Mouse (Mus musculus) MEL (cell line): ENCODE results near the gene Tirap. TPM values are rescaled to one million over a fixed set of nuclear protein-coding genes. Genes with fewer than 3 reads are reported as not detected.

Experiments used
- DNase-seq: peaks from one replicate; pipeline ENCODE4 v3.0.0; 2011; ENCODE audit warnings: low read depth, low spot score
- H3K27ac ChIP-seq: 2 replicates; pipeline ENCODE4 v1.5.1; 2012; ENCODE audit warnings: low read depth, mild to moderate bottlenecking, control low read depth, low read length, moderate library complexity; ENCODE audit not compliant: control insufficient read depth
- H3K27me3 ChIP-seq, 2 experiments: fragments of 150-350 bp in 1 of 2; sonication (generic) in 1 of 2; 2 replicates each; pipeline ENCODE4 v1.6.1; 2012; ENCODE audit warnings: low read length in 2 of 2, mild to moderate bottlenecking in 2 of 2, improper control_type of control experiment in 1 of 2, moderate library complexity in 1 of 2; ENCODE audit not compliant: insufficient read depth in 2 of 2, control insufficient read depth in 1 of 2
- H3K36me3 ChIP-seq, 2 experiments: 2 replicates each; pipeline ENCODE4 v1.6.1; 2012 to 2014; ENCODE audit warnings: low read length in 2 of 2, improper control_type of control experiment in 1 of 2, inconsistent platforms in 1 of 2, mild to moderate bottlenecking in 1 of 2; ENCODE audit not compliant: insufficient read depth in 2 of 2, control insufficient read depth in 1 of 2
- H3K4me1 ChIP-seq, 2 experiments: fragments of 150-350 bp in 1 of 2; sonication (generic) in 1 of 2; 2 replicates each; pipeline ENCODE4 v1.6.1; 2012; ENCODE audit warnings: low read length in 2 of 2, improper control_type of control experiment in 1 of 2, mild to moderate bottlenecking in 1 of 2; ENCODE audit not compliant: insufficient read depth in 2 of 2, control insufficient read depth in 1 of 2
- H3K4me3 ChIP-seq, 2 experiments: fragments of 150-350 bp in 1 of 2; sonication (generic) in 1 of 2; 2 replicates each; pipeline ENCODE4 v1.5.1; 2012; ENCODE audit warnings: low read depth in 2 of 2, low read length in 2 of 2, mild to moderate bottlenecking in 2 of 2, moderate library complexity in 2 of 2, control low read depth in 1 of 2, improper control_type of control experiment in 1 of 2; ENCODE audit not compliant: control insufficient read depth in 1 of 2, insufficient read depth in 1 of 2
- H3K79me2 ChIP-seq: 2 replicates; pipeline ENCODE4 v1.6.1; 2012; ENCODE audit warnings: mild to moderate bottlenecking, low read length, moderate library complexity; ENCODE audit not compliant: control insufficient read depth, poor library complexity, insufficient read depth
- H3K9ac ChIP-seq: 2 replicates; pipeline ENCODE4 v1.6.1; 2012; ENCODE audit warnings: low read depth, mild to moderate bottlenecking, control low read depth, low read length, moderate library complexity; ENCODE audit not compliant: control insufficient read depth, poor library complexity, severe bottlenecking
- H3K9me3 ChIP-seq: fragments of 150-350 bp; sonication (generic); replicated peaks from 2 replicates; pipeline ENCODE4 v1.6.1; 2012; ENCODE audit warnings: mild to moderate bottlenecking, low read length, improper control_type of control experiment, moderate library complexity; ENCODE audit not compliant: insufficient read depth
- CHD2 ChIP-seq: IDR thresholded peaks from 2 replicates; pipeline ENCODE4 v1.6.1; 2011; ENCODE audit warnings: low read length, improper control_type of control experiment
- CTCF ChIP-seq, 3 experiments: IDR thresholded peaks in 2 of 3; conservative IDR thresholded peaks in 1 of 3; 2 replicates each; pipeline ENCODE4 v1.5.1; 2011 to 2012; ENCODE audit warnings: low read length in 3 of 3, low read depth in 2 of 3, mild to moderate bottlenecking in 2 of 3, improper control_type of control experiment in 1 of 3, inconsistent platforms in 1 of 3, mixed read lengths in 1 of 3, moderate library complexity in 1 of 3; ENCODE audit not compliant: control insufficient read depth in 1 of 3, insufficient read depth in 1 of 3, poor library complexity in 1 of 3, severe bottlenecking in 1 of 3
- ETS1 ChIP-seq: IDR thresholded peaks from 2 replicates; pipeline ENCODE4 v1.6.1; 2012; ENCODE audit warnings: low read depth, mild to moderate bottlenecking, inconsistent platforms, low read length, improper control_type of control experiment, moderate library complexity
- GATA1 ChIP-seq: IDR thresholded peaks from 2 replicates; pipeline ENCODE4 v1.6.1; 2011; ENCODE audit warnings: low read depth, low read length, improper control_type of control experiment
- HCFC1 ChIP-seq: IDR thresholded peaks from 2 replicates; pipeline ENCODE4 v1.6.1; 2012; ENCODE audit warnings: low read depth, mild to moderate bottlenecking, inconsistent platforms, low read length, improper control_type of control experiment, moderate library complexity
- MAX ChIP-seq: IDR thresholded peaks from 2 replicates; pipeline ENCODE4 v1.6.1; 2011; ENCODE audit warnings: low read length, improper control_type of control experiment
- MAZ ChIP-seq: IDR thresholded peaks from 2 replicates; pipeline ENCODE4 v1.6.1; 2012; ENCODE audit warnings: low read depth, mild to moderate bottlenecking, inconsistent platforms, low read length, improper control_type of control experiment
- MXI1 ChIP-seq: IDR thresholded peaks from 2 replicates; pipeline ENCODE4 v1.6.1; 2011; ENCODE audit warnings: mild to moderate bottlenecking, low read depth, low read length, improper control_type of control experiment
- MYB ChIP-seq: IDR thresholded peaks from 2 replicates; pipeline ENCODE4 v1.6.1; 2011; ENCODE audit warnings: mild to moderate bottlenecking, low read depth, low read length, improper control_type of control experiment
- MYC ChIP-seq: IDR thresholded peaks from 2 replicates; pipeline ENCODE4 v1.6.1; 2011; ENCODE audit warnings: low read depth, mild to moderate bottlenecking, low read length, improper control_type of control experiment, moderate library complexity
- NELFE ChIP-seq: IDR thresholded peaks from 2 replicates; pipeline ENCODE4 v1.6.1; 2011; ENCODE audit warnings: low read depth, low read length, improper control_type of control experiment
- POLR2A ChIP-seq, 2 experiments: IDR thresholded peaks; 2 replicates each; pipeline ENCODE4 v1.6.1; 2011 to 2012; ENCODE audit warnings: low read length in 2 of 2, mild to moderate bottlenecking in 2 of 2, control low read depth in 1 of 2, improper control_type of control experiment in 1 of 2, low read depth in 1 of 2, moderate library complexity in 1 of 2; ENCODE audit not compliant: control insufficient read depth in 1 of 2, insufficient read depth in 1 of 2, poor library complexity in 1 of 2
- POLR2AphosphoS2 ChIP-seq: IDR thresholded peaks from 2 replicates; pipeline ENCODE4 v1.6.1; 2011; ENCODE audit warnings: low read length, improper control_type of control experiment
- POLR2AphosphoS5 ChIP-seq: IDR thresholded peaks from 2 replicates; pipeline ENCODE4 v1.6.1; 2012; ENCODE audit warnings: low read depth, borderline replicate concordance, mild to moderate bottlenecking, inconsistent platforms, low read length, moderate library complexity, mixed read lengths
- RCOR1 ChIP-seq: IDR thresholded peaks from 2 replicates; pipeline ENCODE4 v1.6.1; 2012; ENCODE audit warnings: low read depth, mild to moderate bottlenecking, inconsistent platforms, low read length, improper control_type of control experiment
- TAL1 ChIP-seq: IDR thresholded peaks from 2 replicates; pipeline ENCODE4 v1.6.1; 2012; ENCODE audit warnings: mild to moderate bottlenecking, inconsistent platforms, low read length, moderate library complexity, mixed read lengths
- TCF12 ChIP-seq: IDR thresholded peaks from 2 replicates; pipeline ENCODE4 v1.6.1; 2014; ENCODE audit warnings: low read depth, mild to moderate bottlenecking, inconsistent platforms, low read length, improper control_type of control experiment, moderate library complexity
- UBTF ChIP-seq: IDR thresholded peaks from 2 replicates; pipeline ENCODE4 v1.6.1; 2012; ENCODE audit warnings: low read depth, mild to moderate bottlenecking, inconsistent platforms, low read length, improper control_type of control experiment, moderate library complexity, borderline replicate concordance; ENCODE audit not compliant: insufficient read depth
- USF1 ChIP-seq: IDR thresholded peaks from 2 replicates; pipeline ENCODE4 v1.6.1; 2014; ENCODE audit warnings: low read depth, mild to moderate bottlenecking, inconsistent platforms, low read length, improper control_type of control experiment, moderate library complexity
- polyA plus RNA-seq, 2 experiments: library from polyadenylated mRNA; stranded (reverse) in 1 of 2; unstranded in 1 of 2; fragments of >175 nt in 1 of 2; fragments of >200 nt in 1 of 2; gene quantifications; 2 replicates each; pipeline versions ENCODE4 v1.2.1 to v1.2.4; 2012; ENCODE audit warnings: low replicate concordance in 2 of 2, low read depth in 1 of 2; ENCODE audit not compliant: insufficient read length in 2 of 2, insufficient read depth in 1 of 2, missing spikeins in 1 of 2
- total RNA-seq: library from RNA; depleted of rRNA; stranded (reverse); fragments of 300-350 nt; gene quantifications from 2 replicates; pipeline ENCODE4 v1.2.3, GENCODE M21; 2012

Gene Tirap
- total and polyA plus RNA-seq, 3 experiments: 2.4 to 5.3 TPM; not detected in 1

GRCm38 (mm10) chr9:35203536-35203935 lies 3.4 kb upstream of the Tirap start (continued):
- TF ChIP-seq POLR2AphosphoS5 (no peak), CHD2 (no peak), CTCF (IDR thresholded peaks at IDR 0.05 in 2 of 3, conservative IDR thresholded peaks at IDR 0.05 in 1 of 3; ENCODE audit: control insufficient read depth in 1 of 3, insufficient read depth in 1 of 3, low read depth in 2 of 3, low read length in 3 of 3, poor library complexity in 1 of 3, severe bottlenecking in 1 of 3) (no peak), MAX (peak; percentile 82), POLR2AphosphoS2 (peak; percentile 47; the same call in 1 of the 2 replicates), MXI1 (0 out of 2 replicates have a peak, but pooled peaks have one; percentile 55), NELFE (no peak), USF1 (no peak), MAZ (0 out of 2 replicates have a peak, but pooled peaks have one; percentile 28), RCOR1 (0 out of 2 replicates have a peak, but pooled peaks have one; percentile 32), UBTF (no peak), MYC (0 out of 2 replicates have a peak, but pooled peaks have one; percentile 41), HCFC1 (0 out of 2 replicates have a peak, but pooled peaks have one; percentile 41), GATA1 (peak; percentile 76), MYB (no peak), ETS1 (peak; percentile 62; the same call in 1 of the 2 replicates), TCF12 (no peak)
- TF ChIP-seq, all 39 proteins: peak for 15

DNA sequence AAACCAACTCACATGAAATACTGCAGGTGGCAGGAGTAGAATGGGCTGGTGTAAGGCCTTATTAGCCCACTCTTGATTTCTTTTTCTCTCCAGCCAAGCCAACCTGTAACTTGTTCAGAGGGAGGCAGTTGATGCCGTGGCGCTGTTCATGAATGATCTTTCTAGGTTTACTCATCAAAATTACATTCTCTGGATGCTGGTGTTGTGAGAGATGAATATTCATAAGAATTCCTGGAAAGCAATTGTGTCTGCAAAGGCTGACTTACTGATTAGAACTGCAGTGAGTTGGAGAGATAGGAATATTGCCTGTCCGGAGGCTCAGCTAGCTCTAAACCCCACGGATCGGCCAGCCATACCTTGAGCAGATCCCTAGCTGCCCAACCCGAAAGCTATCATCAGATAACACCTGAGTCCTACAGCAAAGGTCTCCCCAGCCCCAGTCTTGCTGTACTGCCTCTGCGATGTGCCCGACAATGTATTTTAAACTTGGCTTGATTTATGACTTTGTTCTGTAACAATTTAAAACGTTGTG lies 504 bp upstream of the Tirap start:
- peaks cover 10 to 11% of the 10 kb centered on the region in 2 experiments for H3K4me1 ChIP-seq
- no peaks in the 10 kb centered on the region for H3K9me3 ChIP-seq
- peaks cover 1% of the 10 kb centered on the region; the same call in 1 of the 2 replicates for H3K79me2 ChIP-seq
- no peaks in the 10 kb centered on the region for H3K27me3 ChIP-seq
- peak overlapping the region; percentile 87 for H3K9ac ChIP-seq
- peak overlapping the region; percentile 88 to 90 for H3K4me3 ChIP-seq
- peaks cover 0 to 19% of the 10 kb centered on the region in 2 experiments; a peak in 2 of 4 replicates for H3K36me3 ChIP-seq
- H3K27ac ChIP-seq: no peak overlapping the region
- peak; percentile 49 for DNase-seq
- TF ChIP-seq POLR2A (IDR thresholded peaks at IDR 0.05; ENCODE audit: control insufficient read depth in 1 of 2, insufficient read depth in 1 of 2, low read depth in 1 of 2, low read length in 2 of 2, poor library complexity in 1 of 2): no peak
- TF ChIP-seq TAL1: peak; percentile 19; the same call in 1 of the 2 replicates
- TF ChIP-seq HCFC1: 0 out of 2 replicates have a peak, but pooled peaks have one; percentile 23
